Mouse (Mus musculus): ENCODE results near the gene Smtnl2. TPM values are rescaled to one million over a fixed set of nuclear protein-coding genes. Genes with fewer than 3 reads are reported as not detected.

The Smtnl2 gene
- polyA plus RNA-seq, 1 experiment, result 24.3 TPM

- no peaks in the 10 kb centered on the region; the same call in 1 of the 2 replicates for H3K9me3 ChIP-seq (replicated peaks; ENCODE audit: control insufficient read depth, insufficient read depth, low read length, poor library complexity, severe bottlenecking)
- no peak for TF ChIP-seq EP300 (IDR thresholded peaks at IDR 0.05; ENCODE audit: insufficient read depth, low read depth, low read length)
- no peak overlapping the region for H3K27ac ChIP-seq (ENCODE audit: insufficient read depth, low read length)
- no peak overlapping the region for H3K9ac ChIP-seq (ENCODE audit: low read depth, poor library complexity, severe bottlenecking)
- no peaks in the 10 kb centered on the region for H3K36me3 ChIP-seq (ENCODE audit: control insufficient read depth, insufficient read depth, low read length, poor library complexity, severe bottlenecking)
- no peaks in the 10 kb centered on the region for H3K27me3 ChIP-seq (ENCODE audit: control insufficient read depth, insufficient read depth, low read length, poor library complexity, severe bottlenecking)
- no peak overlapping the region for H3K4me3 ChIP-seq (ENCODE audit: low read depth, low read length)
- peaks cover 4% of the 10 kb centered on the region for H3K4me1 ChIP-seq (ENCODE audit: control insufficient read depth, insufficient read depth, low read length)
These were observed 32.2 kb downstream of the Smtnl2 start for GRCm38 (mm10) chr11:72379351-72379750.

- Histone ChIP-seq H3K4me3 (ENCODE audit: low read depth, low read length) (no peak overlapping the region), H3K4me1 (ENCODE audit: control insufficient read depth, insufficient read depth, low read length) (peaks cover 4% of the 10 kb centered on the region), H3K27me3 (ENCODE audit: control insufficient read depth, insufficient read depth, low read length, poor library complexity, severe bottlenecking) (no peaks in the 10 kb centered on the region), H3K27ac (ENCODE audit: insufficient read depth, low read length) (no peak overlapping the region), H3K9me3 (replicated peaks; ENCODE audit: control insufficient read depth, insufficient read depth, low read length, poor library complexity, severe bottlenecking) (no peaks in the 10 kb centered on the region; the same call in none of the 2 replicates), H3K36me3 (ENCODE audit: control insufficient read depth, insufficient read depth, low read length, poor library complexity, severe bottlenecking) (no peaks in the 10 kb centered on the region), H3K9ac (ENCODE audit: low read depth, poor library complexity, severe bottlenecking) (no peak overlapping the region)
- TF ChIP-seq CTCF (IDR thresholded peaks at IDR 0.05; ENCODE audit: low read depth, low read length), result no peak
- no peak for TF ChIP-seq EP300 (IDR thresholded peaks at IDR 0.05; ENCODE audit: insufficient read depth, low read depth, low read length)
- TF ChIP-seq POLR2A (IDR thresholded peaks at IDR 0.05; ENCODE audit: insufficient read depth, low read length), result no peak
These were observed 33.3 kb downstream of the Smtnl2 start for GRCm38 (mm10) chr11:72378222-72378621.

GRCm38 (mm10) chr11:72376562-72376961 lies 35.0 kb downstream of the Smtnl2 start:
- Histone ChIP-seq H3K9me3 (replicated peaks; ENCODE audit: control insufficient read depth, insufficient read depth, low read length, poor library complexity, severe bottlenecking) (no peaks in the 10 kb centered on the region; the same call in none of the 2 replicates), H3K36me3 (ENCODE audit: control insufficient read depth, insufficient read depth, low read length, poor library complexity, severe bottlenecking) (no peaks in the 10 kb centered on the region), H3K4me3 (ENCODE audit: low read depth, low read length) (no peak overlapping the region), H3K27me3 (ENCODE audit: control insufficient read depth, insufficient read depth, low read length, poor library complexity, severe bottlenecking) (no peaks in the 10 kb centered on the region), H3K27ac (ENCODE audit: insufficient read depth, low read length) (no peak overlapping the region), H3K4me1 (ENCODE audit: control insufficient read depth, insufficient read depth, low read length) (peaks cover 3% of the 10 kb centered on the region), H3K9ac (ENCODE audit: low read depth, poor library complexity, severe bottlenecking) (no peak overlapping the region)
- TF ChIP-seq CTCF (IDR thresholded peaks at IDR 0.05; ENCODE audit: low read depth, low read length), result no peak
- no peak for TF ChIP-seq EP300 (IDR thresholded peaks at IDR 0.05; ENCODE audit: insufficient read depth, low read depth, low read length)
- no peak for TF ChIP-seq POLR2A (IDR thresholded peaks at IDR 0.05; ENCODE audit: insufficient read depth, low read length)

GRCm38 (mm10) chr11:72369904-72370672 lies 41.4 kb downstream of the Smtnl2 start:
- H3K36me3 ChIP-seq (ENCODE audit: control insufficient read depth, insufficient read depth, low read length, poor library complexity, severe bottlenecking), result no peaks in the 10 kb centered on the region

GRCm38 (mm10) chr11:72367934-72368674 lies 43.4 kb downstream of the Smtnl2 start:
- H3K27ac ChIP-seq (ENCODE audit: insufficient read depth, low read length), result no peak overlapping the region
- H3K9ac ChIP-seq (ENCODE audit: low read depth, poor library complexity, severe bottlenecking), result no peak overlapping the region
- H3K27me3 ChIP-seq (ENCODE audit: control insufficient read depth, insufficient read depth, low read length, poor library complexity, severe bottlenecking), result no peaks in the 10 kb centered on the region
- H3K4me1 ChIP-seq (ENCODE audit: control insufficient read depth, insufficient read depth, low read length), result no peaks in the 10 kb centered on the region
- H3K36me3 ChIP-seq (ENCODE audit: control insufficient read depth, insufficient read depth, low read length, poor library complexity, severe bottlenecking), result no peaks in the 10 kb centered on the region
- H3K9me3 ChIP-seq (replicated peaks; ENCODE audit: control insufficient read depth, insufficient read depth, low read length, poor library complexity, severe bottlenecking), result no peaks in the 10 kb centered on the region
- no peak overlapping the region for H3K4me3 ChIP-seq (ENCODE audit: low read depth, low read length)
- TF ChIP-seq POLR2A (IDR thresholded peaks at IDR 0.05; ENCODE audit: insufficient read depth, low read length) (no peak), EP300 (IDR thresholded peaks at IDR 0.05; ENCODE audit: insufficient read depth, low read depth, low read length) (no peak), CTCF (IDR thresholded peaks at IDR 0.05; ENCODE audit: low read depth, low read length) (no peak)

More at GRCm38 (mm10) chr11:72369904-72370672, 41.4 kb downstream of the Smtnl2 start:
- H3K9me3 ChIP-seq (replicated peaks; ENCODE audit: control insufficient read depth, insufficient read depth, low read length, poor library complexity, severe bottlenecking), result no peaks in the 10 kb centered on the region; the same call in none of the 2 replicates
- H3K27me3 ChIP-seq (ENCODE audit: control insufficient read depth, insufficient read depth, low read length, poor library complexity, severe bottlenecking), result no peaks in the 10 kb centered on the region
- TF ChIP-seq CTCF (IDR thresholded peaks at IDR 0.05; ENCODE audit: low read depth, low read length), result no peak
- TF ChIP-seq POLR2A (IDR thresholded peaks at IDR 0.05; ENCODE audit: insufficient read depth, low read length), result no peak
- no peak for TF ChIP-seq EP300 (IDR thresholded peaks at IDR 0.05; ENCODE audit: insufficient read depth, low read depth, low read length)
- H3K4me1 ChIP-seq (ENCODE audit: control insufficient read depth, insufficient read depth, low read length), result no peaks in the 10 kb centered on the region
- H3K9ac ChIP-seq (ENCODE audit: low read depth, poor library complexity, severe bottlenecking), result no peak overlapping the region
- no peak overlapping the region for H3K4me3 ChIP-seq (ENCODE audit: low read depth, low read length)
- H3K27ac ChIP-seq (ENCODE audit: insufficient read depth, low read length), result no peak overlapping the region

- Histone ChIP-seq H3K9ac (ENCODE audit: low read depth, poor library complexity, severe bottlenecking) (no peak overlapping the region), H3K27ac (ENCODE audit: insufficient read depth, low read length) (no peak overlapping the region), H3K36me3 (ENCODE audit: control insufficient read depth, insufficient read depth, low read length, poor library complexity, severe bottlenecking) (no peaks in the 10 kb centered on the region), H3K4me1 (ENCODE audit: control insufficient read depth, insufficient read depth, low read length) (no peaks in the 10 kb centered on the region), H3K27me3 (ENCODE audit: control insufficient read depth, insufficient read depth, low read length, poor library complexity, severe bottlenecking) (no peaks in the 10 kb centered on the region), H3K4me3 (ENCODE audit: low read depth, low read length) (no peak overlapping the region), H3K9me3 (replicated peaks; ENCODE audit: control insufficient read depth, insufficient read depth, low read length, poor library complexity, severe bottlenecking) (no peaks in the 10 kb centered on the region)
- TF ChIP-seq EP300 (IDR thresholded peaks at IDR 0.05; ENCODE audit: insufficient read depth, low read depth, low read length), result no peak
- TF ChIP-seq POLR2A (IDR thresholded peaks at IDR 0.05; ENCODE audit: insufficient read depth, low read length), result no peak
- no peak for TF ChIP-seq CTCF (IDR thresholded peaks at IDR 0.05; ENCODE audit: low read depth, low read length)
These were observed 45.4 kb downstream of the Smtnl2 start for GRCm38 (mm10) chr11:72366126-72366525.

Measured in ES-Bruce4 (cell line).